Mouse (Mus musculus) adrenal gland, postnatal 14 days (tissue): ENCODE results near the gene Dmbt1. TPM values are rescaled to one million over a fixed set of nuclear protein-coding genes. Genes with fewer than 3 reads are reported as not detected.
"Not testable (repeated sequence)": the region's sequence is repeated elsewhere in the genome, so short reads cannot be mapped to it uniquely, and the experiment has no call there.

Source experiments
- DNase-seq: peaks from one replicate; pipeline ENCODE4 v3.0.0; 2021; ENCODE audit warnings: mixed read lengths
- total RNA-seq: library from RNA; stranded (reverse); gene quantifications from 2 replicates; pipeline ENCODE4 v1.2.3, GENCODE M21; 2021

The Dmbt1 gene
- total RNA-seq, 1 experiment from 2014 or later, result not detected

GRCm38 (mm10) chr7:131054808-131055370 is 23.0 kb downstream of the Dmbt1 start:
- DNase-seq, result peak; percentile 20

GRCm38 (mm10) chr7:131057918-131058317 is 26.1 kb downstream of the Dmbt1 start:
- DNase-seq, result not testable (repeated sequence)

GRCm38 (mm10) chr7:131059808-131060207 is 28.0 kb downstream of the Dmbt1 start:
- DNase-seq, result peak; percentile 52

GRCm38 (mm10) chr7:131062541-131062940 is 30.7 kb downstream of the Dmbt1 start:
- DNase-seq, result peak; percentile 37

- peak; percentile 81 for DNase-seq
These were observed 36.3 kb downstream of the Dmbt1 start for GRCm38 (mm10) chr7:131068191-131068590.

- not testable (repeated sequence) for DNase-seq
These were observed 41.6 kb downstream of the Dmbt1 start for GRCm38 (mm10) chr7:131073476-131073875.

GRCm38 (mm10) chr7:131074098-131074497 is 42.2 kb downstream of the Dmbt1 start:
- DNase-seq, result not testable (repeated sequence)

GRCm38 (mm10) chr7:131075956-131076355 is 44.1 kb downstream of the Dmbt1 start:
- peak; percentile 71 for DNase-seq

GRCm38 (mm10) chr7:131082403-131082802 is 50.5 kb downstream of the Dmbt1 start:
- DNase-seq, result not testable (repeated sequence)

GRCm38 (mm10) chr7:131112486-131112885 is 80.6 kb downstream of the Dmbt1 start:
- DNase-seq, result peak; percentile 58

- peak; percentile 29 for DNase-seq
These were observed 81.8 kb downstream of the Dmbt1 start for GRCm38 (mm10) chr7:131113676-131114075.

- DNase-seq, result no peak
These were observed 82.6 kb downstream of the Dmbt1 start for GRCm38 (mm10) chr7:131114434-131114833.

- DNase-seq, result no peak
These were observed 90.5 kb downstream of the Dmbt1 start for GRCm38 (mm10) chr7:131122210-131122807.

GRCm38 (mm10) chr7:131130021-131130420 is 98.2 kb downstream of the Dmbt1 start:
- DNase-seq, result no peak

- no peak for DNase-seq
These were observed 101.3 kb downstream of the Dmbt1 start for GRCm38 (mm10) chr7:131133181-131133580.

- no peak for DNase-seq
These were observed 114.4 kb downstream of the Dmbt1 start, which contains the start of gene 4933402N03Rik for GRCm38 (mm10) chr7:131146214-131146613. TSS of gene 4933402N03Rik (minus strand) at chr7:131146314.

GRCm38 (mm10) chr7:131150179-131150578 is 118.3 kb downstream of the Dmbt1 start:
- DNase-seq, result no peak

- no peak for DNase-seq
These were observed 121.2 kb downstream of the Dmbt1 start for GRCm38 (mm10) chr7:131153044-131153443.

- DNase-seq, result no peak
These were observed 130.4 kb downstream of the Dmbt1 start for GRCm38 (mm10) chr7:131162251-131162650.

GRCm38 (mm10) chr7:131167771-131168170 is 135.9 kb downstream of the Dmbt1 start:
- no peak for DNase-seq

GRCm38 (mm10) chr7:131169099-131169498 is 137.2 kb downstream of the Dmbt1 start:
- DNase-seq, result no peak
